Mouse (Mus musculus) heart, adult 2 months (tissue): ENCODE results near the gene Ttc30a1. TPM values are rescaled to one million over a fixed set of nuclear protein-coding genes. Genes with fewer than 3 reads are reported as not detected.

Experiments used
- DNase-seq, 2 experiments: peaks; one replicate each; pipeline ENCODE4 v3.0.0; 2021
- H3K27ac ChIP-seq: fragments of 200-600 bp; 2 replicates; pipeline ENCODE4 v1.8.1; 2022
- H3K27me3 ChIP-seq: fragments of 200-500 bp; 2 replicates; pipeline ENCODE4 v1.6.1; 2012; ENCODE audit warnings: mild to moderate bottlenecking, low read length, inconsistent platforms, mixed read lengths; ENCODE audit not compliant: control insufficient read depth, insufficient read depth
- H3K36me3 ChIP-seq: fragments of 200-500 bp; 2 replicates; pipeline ENCODE4 v1.6.1; 2012; ENCODE audit warnings: low read length, inconsistent platforms; ENCODE audit not compliant: control insufficient read depth, insufficient read depth
- H3K4me1 ChIP-seq: fragments of 200-500 bp; 2 replicates; pipeline ENCODE4 v1.6.1; 2011; ENCODE audit warnings: low read length; ENCODE audit not compliant: control insufficient read depth, insufficient read depth
- H3K4me3 ChIP-seq: fragments of 200-600 bp; 2 replicates; pipeline ENCODE4 v1.8.1; 2022
- H3K79me2 ChIP-seq: fragments of 200-500 bp; replicated peaks from 2 replicates; pipeline ENCODE4 v1.6.1; 2012; ENCODE audit warnings: mild to moderate bottlenecking, inconsistent platforms, low read length, moderate library complexity, mixed read lengths; ENCODE audit not compliant: control insufficient read depth, insufficient read depth
- H3K9ac ChIP-seq: fragments of 200-500 bp; 2 replicates; pipeline ENCODE4 v1.6.1; 2012; ENCODE audit warnings: low read depth, mild to moderate bottlenecking, control low read depth, inconsistent platforms, low read length, mixed read lengths
- CTCF ChIP-seq: fragments of 200-600 bp; IDR thresholded peaks from 2 replicates; pipeline ENCODE4 v1.8.1; 2022; ENCODE audit warnings: antibody characterized with exemption, mild to moderate bottlenecking, moderate library complexity
- EP300 ChIP-seq: fragments of 200-500 bp; IDR thresholded peaks from 2 replicates; pipeline ENCODE4 v1.6.1; 2011; ENCODE audit warnings: low read depth, low read length, control low read depth; ENCODE audit not compliant: insufficient read depth
- POLR2A ChIP-seq: fragments of 200-500 bp; IDR thresholded peaks from 2 replicates; pipeline ENCODE4 v1.6.1; 2011; ENCODE audit warnings: mild to moderate bottlenecking, low read depth, low read length, control low read depth; ENCODE audit not compliant: insufficient read depth
- WGBS: fragments of 180-500 bp; shearing (Covaris S2); methylation state at CpG from one replicate; pipeline ENCODE4 v1.1.7; 2018; 5-methylcytosine and 5-hydroxymethylcytosine counted together
- intact Hi-C: fragments of 180-260 bp; cut with DNase I; formaldehyde crosslinking; loops from one replicate; pipeline ENCODE4 v1.15.1; 2025
- polyA plus RNA-seq: library from polyadenylated mRNA; depleted of rRNA; stranded (reverse); fragments of >200 nt; gene quantifications from 2 replicates; pipeline ENCODE4 v1.2.3, GENCODE M21; 2012; rRNA removed
- total RNA-seq, 2 experiments: library from RNA; stranded (reverse); gene quantifications; 2 replicates each; pipeline ENCODE4 v1.2.3; 2021

Ttc30a1 gene
- total and polyA plus RNA-seq, 3 experiments = 2.4 to 4.0 (median 3.1) TPM

DNA sequence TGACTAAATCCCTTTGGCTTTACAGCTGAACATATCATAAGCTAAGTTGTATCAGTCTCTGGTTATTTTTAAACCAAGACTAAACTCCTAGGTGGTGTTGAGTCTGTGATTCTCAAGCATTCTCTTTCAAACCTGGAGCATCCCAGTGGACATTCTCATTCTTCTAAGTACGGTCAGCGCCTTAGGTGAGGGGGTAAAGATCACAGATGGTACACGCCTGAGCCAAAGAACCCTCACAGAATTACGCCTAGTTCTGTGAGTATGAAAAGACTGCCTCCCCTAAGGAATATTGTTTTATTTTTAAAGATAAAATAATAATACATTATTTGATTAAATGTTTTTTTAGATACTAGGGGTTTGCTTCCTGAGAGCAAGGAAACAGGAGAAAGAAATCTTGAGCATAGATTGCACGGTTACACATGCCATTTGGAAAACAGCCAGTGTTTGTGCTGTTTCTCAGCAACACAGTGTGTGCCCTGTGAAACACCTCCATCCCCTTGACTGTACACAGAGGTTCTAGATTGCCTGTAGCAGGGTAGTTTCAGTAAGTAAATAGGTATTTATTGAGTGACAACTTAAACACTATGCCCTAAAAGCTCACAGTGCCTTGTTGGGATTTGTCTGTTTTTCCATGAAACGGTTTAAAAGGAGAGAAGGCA lies 51.9 kb downstream of the Ttc30a1 start:
- WGBS = 78% methylated on average over 6 of the region's 6 CpGs
- DNase-seq = no peak
- Histone ChIP-seq H3K36me3 (no peaks in the 10 kb centered on the region), H3K79me2 (no peaks in the 10 kb centered on the region; the same call in 1 of the 2 replicates), H3K9ac (no peak overlapping the region), H3K27me3 (no peaks in the 10 kb centered on the region), H3K4me3 (no peak overlapping the region), H3K27ac (no peak overlapping the region), H3K4me1 (no peaks in the 10 kb centered on the region)
- TF ChIP-seq EP300 = no peak
- TF ChIP-seq POLR2A = no peak
- no peak for TF ChIP-seq CTCF
- intact Hi-C loops = loop anchor here (5.0 kb wide), 1 partner anchor 32 kb away; no protein-coding TSS in a partner anchor

DNA sequence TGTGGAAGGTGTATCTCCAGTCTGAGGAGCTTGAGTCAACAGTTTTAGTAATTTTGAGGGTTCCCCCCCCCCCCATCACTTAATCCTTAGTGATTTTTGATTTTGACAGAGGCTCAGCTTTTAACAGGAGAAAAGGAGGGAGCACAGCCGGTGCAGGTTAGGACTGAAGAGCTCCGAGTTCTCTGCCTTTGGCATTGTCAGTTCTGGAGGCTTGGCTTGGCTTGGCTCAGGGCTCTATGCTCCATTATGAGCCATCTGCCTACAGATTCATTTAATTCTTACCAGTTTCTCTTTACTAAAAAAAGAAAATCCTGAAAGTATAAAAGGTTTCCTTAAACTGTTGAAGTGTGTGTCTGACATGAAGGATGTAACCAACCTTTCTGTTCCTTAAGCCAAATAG lies 52.6 kb downstream of the Ttc30a1 start:
- H3K27me3 ChIP-seq = no peaks in the 10 kb centered on the region
- 97% methylated on average over 2 of the region's 2 CpGs for WGBS
- DNase-seq = no peak
- H3K4me3 ChIP-seq = no peak overlapping the region
- TF ChIP-seq EP300 (no peak), POLR2A (no peak), CTCF (no peak)
- H3K9ac ChIP-seq = no peak overlapping the region
- no peaks in the 10 kb centered on the region; the same call in 1 of the 2 replicates for H3K79me2 ChIP-seq
- H3K4me1 ChIP-seq = no peaks in the 10 kb centered on the region
- H3K36me3 ChIP-seq = no peaks in the 10 kb centered on the region
- intact Hi-C loops = loop anchor here (5.0 kb wide), 1 partner anchor 33 kb away; no protein-coding TSS in a partner anchor
- no peak overlapping the region for H3K27ac ChIP-seq

Other genes starting within 250 kb of the Ttc30a1 start
- gene Agps, start 149.8 kb downstream of the Ttc30a1 start, total RNA-seq = 10 to 100 TPM; 30.7 to 30.8 TPM
- 4.7 and 9.8 TPM in 2 replicates for gene Agps, start 149.8 kb downstream of the Ttc30a1 start, polyA plus RNA-seq
- gene Ttc30b, start 43.4 kb downstream of the Ttc30a1 start, total RNA-seq = 10 to 100 TPM; 13.2 to 17.5 TPM
- gene Ttc30b, start 43.4 kb downstream of the Ttc30a1 start, polyA plus RNA-seq = 11.1 and 17.2 TPM in 2 replicates
- 1 to 10 TPM; 2.3 TPM for gene Ttc30a2, start 3.8 kb downstream of the Ttc30a1 start, total RNA-seq
- 0.76 and 1.7 TPM in 2 replicates for gene Ttc30a2, start 3.8 kb downstream of the Ttc30a1 start, polyA plus RNA-seq